Mouse (Mus musculus): Measurements from ENCODE around the gene Gm13030. TPM values are rescaled to one million over a fixed set of nuclear protein-coding genes. Genes with fewer than 3 reads are reported as not detected.
"Not testable (repeated sequence)": the region's sequence is repeated elsewhere in the genome, so short reads cannot be mapped to it uniquely, and the experiment has no call there.

The Gm13030 gene
- polyA plus RNA-seq, 1 experiment from 2014 or later = not detected

DNA sequence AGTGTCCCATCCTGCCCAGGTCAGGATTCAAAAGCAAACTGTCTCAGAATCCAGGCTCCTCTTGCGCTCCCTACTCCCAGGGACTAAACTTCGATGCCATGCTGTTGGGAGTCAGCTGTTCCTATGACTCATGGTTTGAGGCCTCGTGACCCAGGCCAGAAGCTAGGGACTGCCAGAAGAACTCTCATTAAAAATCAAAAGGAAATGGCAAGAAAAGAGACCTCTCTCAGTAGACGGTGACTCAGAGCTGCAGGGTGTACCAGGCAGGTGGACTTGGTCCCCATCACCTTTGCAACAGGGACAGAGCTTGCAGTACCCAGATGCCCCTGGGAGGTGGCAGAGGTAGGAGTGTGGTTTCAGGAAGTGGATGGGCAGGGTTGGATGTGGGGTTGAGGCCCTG is 4.0 kb upstream of the Gm13030 start, which contains the start of gene Pla2g2e:
Gene Pla2g2e, plus strand, starts transcription at position 212 of the 400 bp plus-strand sequence.
- ATAC-seq (ENCODE audit: low FRiP score) = no peak
- Histone ChIP-seq H3K4me3 (ENCODE audit: low read depth, low read length) (no peak within 1 kb of the TSS), H3K27me3 (ENCODE audit: control insufficient read depth, insufficient read depth, low read length) (no peaks in the 10 kb centered on the region), H3K9me3 (ENCODE audit: control insufficient read depth, low read length) (no peaks in the 10 kb centered on the region), H3K27ac (ENCODE audit: low read depth, low read length) (no peak within 1 kb of the TSS), H3K4me2 (replicated peaks; ENCODE audit: low read depth, low read length) (no peak within 1 kb of the TSS), H3K4me1 (replicated peaks; ENCODE audit: control insufficient read depth, insufficient read depth, low read length) (peaks cover 2% of the 10 kb centered on the region; the same call in 1 of the 2 replicates), H3K36me3 (ENCODE audit: control insufficient read depth, insufficient read depth, low read length) (no peaks in the 10 kb centered on the region), H3K9ac (ENCODE audit: low read depth, low read length) (no peak within 1 kb of the TSS)
- DNase-seq (ENCODE audit: low spot score) = no peak
- WGBS = 81% methylated on average over 4 of the region's 4 CpGs

DNA sequence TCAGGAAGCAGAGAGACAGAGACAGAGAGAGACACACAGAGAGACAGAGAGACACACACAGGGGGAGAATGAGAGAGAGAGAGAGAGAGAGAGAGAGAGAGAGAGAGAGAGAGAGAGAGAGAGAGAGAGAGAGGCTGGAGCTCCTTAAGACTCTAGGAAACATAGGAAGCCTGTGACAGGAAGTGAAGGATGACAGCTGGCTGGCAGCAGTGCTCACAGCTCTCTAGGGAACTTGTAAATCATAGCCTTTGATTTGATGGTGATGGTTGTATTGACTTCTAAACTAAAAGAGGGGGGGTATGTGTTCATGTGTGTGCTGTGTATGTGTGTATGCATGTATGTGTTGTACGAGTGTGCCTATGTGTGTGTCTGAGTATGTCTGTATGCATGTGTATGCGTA is 2.2 kb upstream of the Gm13030 start:
- Histone ChIP-seq H3K27ac (ENCODE audit: low read depth, low read length) (no peak overlapping the region), H3K4me1 (replicated peaks; ENCODE audit: control insufficient read depth, insufficient read depth, low read length) (0 out of 2 replicates have a peak, but pooled peaks cover 2% of the 10 kb centered on the region), H3K36me3 (ENCODE audit: control insufficient read depth, insufficient read depth, low read length) (no peaks in the 10 kb centered on the region), H3K9ac (ENCODE audit: low read depth, low read length) (no peak overlapping the region), H3K4me2 (replicated peaks; ENCODE audit: low read depth, low read length) (no peak overlapping the region), H3K4me3 (ENCODE audit: low read depth, low read length) (no peak overlapping the region), H3K27me3 (ENCODE audit: control insufficient read depth, insufficient read depth, low read length) (no peaks in the 10 kb centered on the region), H3K9me3 (ENCODE audit: control insufficient read depth, low read length) (no peaks in the 10 kb centered on the region)
- no peak for DNase-seq (ENCODE audit: low spot score)
- no peak for ATAC-seq (ENCODE audit: low FRiP score)
- 94% methylated on average over 2 of the region's 2 CpGs for WGBS

DNA sequence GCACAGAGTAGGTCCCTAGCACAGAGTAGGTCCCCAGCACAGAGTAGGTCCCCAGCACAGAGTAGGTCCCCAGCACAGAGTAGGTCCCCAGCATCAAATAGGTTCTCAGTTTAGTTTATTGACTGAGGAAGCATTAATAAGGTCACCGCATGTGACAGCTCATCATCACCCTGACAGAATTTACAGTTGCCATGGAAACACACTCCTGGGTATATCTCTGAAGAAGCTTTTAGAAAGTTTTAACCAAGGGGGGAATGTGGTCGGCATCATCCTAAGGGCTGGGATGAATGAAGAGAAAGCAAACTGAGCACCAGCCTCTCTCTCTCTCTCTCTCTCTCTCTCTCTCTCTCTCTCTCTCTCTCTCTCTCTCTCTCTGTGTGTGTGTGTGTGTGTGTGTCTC is 1.5 kb upstream of the Gm13030 start:
- not testable (repeated sequence) for ATAC-seq (ENCODE audit: low FRiP score); H3K36me3 ChIP-seq (ENCODE audit: control insufficient read depth, insufficient read depth, low read length); H3K4me2 ChIP-seq (replicated peaks; ENCODE audit: low read depth, low read length); DNase-seq (ENCODE audit: low spot score); H3K27me3 ChIP-seq (ENCODE audit: control insufficient read depth, insufficient read depth, low read length); H3K4me3 ChIP-seq (ENCODE audit: low read depth, low read length); H3K9me3 ChIP-seq (ENCODE audit: control insufficient read depth, low read length); H3K9ac ChIP-seq (ENCODE audit: low read depth, low read length); H3K27ac ChIP-seq (ENCODE audit: low read depth, low read length); H3K4me1 ChIP-seq (replicated peaks; ENCODE audit: control insufficient read depth, insufficient read depth, low read length)
- 84% methylated on average over 2 of the region's 2 CpGs for WGBS

DNA sequence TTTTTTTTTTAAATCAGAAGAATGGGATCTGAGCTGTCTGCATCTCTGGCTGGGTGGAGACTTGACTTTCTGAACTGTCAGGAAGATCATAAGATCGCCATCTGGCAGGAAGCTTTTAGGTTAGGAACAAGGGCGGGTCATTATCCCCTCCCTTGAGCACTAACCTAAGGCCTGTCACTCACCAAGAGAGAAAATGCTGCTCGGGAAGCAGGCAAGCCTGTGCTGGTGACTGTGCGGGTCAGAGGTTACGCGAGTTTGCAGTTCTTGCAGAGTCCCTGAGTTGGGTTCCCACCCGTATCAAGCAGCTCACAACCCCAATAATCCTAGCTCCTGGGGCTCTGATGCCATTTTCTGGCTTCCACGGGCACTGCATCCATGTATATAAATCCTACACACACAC is 5.1 kb downstream of the Gm13030 start:
- peak; percentile 29 for DNase-seq (ENCODE audit: low spot score)
- H3K4me3 ChIP-seq (ENCODE audit: low read depth, low read length) = no peak overlapping the region
- no peaks in the 10 kb centered on the region for H3K27me3 ChIP-seq (ENCODE audit: control insufficient read depth, insufficient read depth, low read length)
- H3K36me3 ChIP-seq (ENCODE audit: control insufficient read depth, insufficient read depth, low read length) = no peaks in the 10 kb centered on the region
- no peaks in the 10 kb centered on the region for H3K4me1 ChIP-seq (replicated peaks; ENCODE audit: control insufficient read depth, insufficient read depth, low read length)
- H3K4me2 ChIP-seq (replicated peaks; ENCODE audit: low read depth, low read length) = no peak overlapping the region
- H3K9me3 ChIP-seq (ENCODE audit: control insufficient read depth, low read length) = no peaks in the 10 kb centered on the region
- no peak overlapping the region for H3K9ac ChIP-seq (ENCODE audit: low read depth, low read length)
- WGBS = 45% methylated on average over 8 of the region's 8 CpGs
- ATAC-seq (ENCODE audit: low FRiP score) = no peak
- H3K27ac ChIP-seq (ENCODE audit: low read depth, low read length) = no peak overlapping the region

DNA sequence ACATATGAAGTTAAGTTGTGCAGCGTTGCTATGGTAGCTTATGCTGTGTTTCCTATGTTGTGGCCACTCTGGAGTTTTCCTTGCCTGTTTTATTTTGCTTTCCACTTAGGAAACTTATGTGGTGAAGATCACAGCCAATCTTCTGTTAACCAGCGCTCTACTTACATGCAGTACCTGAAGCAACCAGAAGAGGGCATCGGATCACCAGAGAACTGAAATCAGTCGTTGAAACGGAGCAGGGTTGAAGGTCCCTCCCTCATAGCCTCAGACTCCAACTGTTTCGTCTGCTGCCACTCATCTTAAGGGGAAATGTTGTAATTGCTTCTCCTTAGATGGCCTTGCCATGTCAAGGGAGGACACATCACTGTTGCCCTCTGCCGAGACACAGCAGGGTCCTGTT is 7.4 kb downstream of the Gm13030 start:
- peak; percentile 87 for DNase-seq (ENCODE audit: low spot score)

DNA sequence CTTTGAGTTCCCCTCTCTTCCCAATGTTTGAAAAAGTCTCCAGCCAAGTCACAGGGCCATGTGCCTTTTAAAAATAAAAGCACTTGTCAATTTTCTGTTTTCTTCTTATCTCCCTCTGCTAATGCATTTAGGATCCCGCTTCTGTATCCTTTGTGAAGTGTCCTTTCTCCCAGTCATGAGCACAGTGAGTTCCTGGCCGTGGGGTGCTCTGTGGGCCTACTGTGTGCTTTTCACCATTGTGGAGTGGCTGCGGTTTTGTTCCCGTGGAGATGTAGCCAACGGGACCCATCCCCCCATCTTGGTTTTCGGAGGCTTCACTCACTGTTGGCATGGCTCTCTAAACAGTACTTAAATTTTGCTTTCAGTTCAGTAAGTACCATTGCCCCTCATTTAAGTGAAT is 7.8 kb downstream of the Gm13030 start:
- Histone ChIP-seq H3K9me3 (ENCODE audit: control insufficient read depth, low read length) (no peaks in the 10 kb centered on the region), H3K36me3 (ENCODE audit: control insufficient read depth, insufficient read depth, low read length) (no peaks in the 10 kb centered on the region), H3K4me2 (replicated peaks; ENCODE audit: low read depth, low read length) (no peak overlapping the region), H3K9ac (ENCODE audit: low read depth, low read length) (no peak overlapping the region), H3K4me1 (replicated peaks; ENCODE audit: control insufficient read depth, insufficient read depth, low read length) (no peaks in the 10 kb centered on the region), H3K4me3 (ENCODE audit: low read depth, low read length) (no peak overlapping the region), H3K27me3 (ENCODE audit: control insufficient read depth, insufficient read depth, low read length) (no peaks in the 10 kb centered on the region), H3K27ac (ENCODE audit: low read depth, low read length) (no peak overlapping the region)
- 76% methylated on average over 6 of the region's 6 CpGs for WGBS
- ATAC-seq (ENCODE audit: low FRiP score) (no peak), DNase-seq (ENCODE audit: low spot score) (no peak)

More for the DNA sequence above, 7.4 kb downstream of the Gm13030 start:
- no peak for ATAC-seq (ENCODE audit: low FRiP score)
- H3K4me2 ChIP-seq (replicated peaks; ENCODE audit: low read depth, low read length) = no peak overlapping the region
- no peaks in the 10 kb centered on the region for H3K27me3 ChIP-seq (ENCODE audit: control insufficient read depth, insufficient read depth, low read length)
- H3K4me1 ChIP-seq (replicated peaks; ENCODE audit: control insufficient read depth, insufficient read depth, low read length) = no peaks in the 10 kb centered on the region
- no peak overlapping the region for H3K9ac ChIP-seq (ENCODE audit: low read depth, low read length)
- H3K27ac ChIP-seq (ENCODE audit: low read depth, low read length) = no peak overlapping the region
- 13% methylated on average over 7 of the region's 7 CpGs for WGBS
- H3K36me3 ChIP-seq (ENCODE audit: control insufficient read depth, insufficient read depth, low read length) = no peaks in the 10 kb centered on the region
- no peak overlapping the region for H3K4me3 ChIP-seq (ENCODE audit: low read depth, low read length)
- H3K9me3 ChIP-seq (ENCODE audit: control insufficient read depth, low read length) = no peaks in the 10 kb centered on the region

DNA sequence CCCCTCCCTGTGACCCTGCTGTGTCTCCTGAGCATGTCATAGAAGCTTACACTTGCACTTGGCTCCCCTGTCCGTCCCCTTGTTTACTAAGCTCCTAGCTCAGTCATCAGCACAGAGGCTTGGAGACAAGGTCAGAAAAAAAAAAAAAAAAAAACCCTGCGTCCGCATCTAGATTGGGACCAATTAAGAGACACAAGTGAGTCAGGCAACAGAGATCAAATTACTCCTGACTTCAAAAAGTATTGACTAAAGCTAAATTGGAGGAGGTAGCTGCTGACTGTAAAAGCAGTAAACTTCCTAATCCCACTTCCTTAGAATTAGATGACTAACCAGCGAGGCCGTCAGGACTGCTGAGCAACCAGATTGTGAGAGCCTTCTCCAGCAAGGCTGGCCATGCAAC is 8.7 kb downstream of the Gm13030 start:
- WGBS = 68% methylated on average over 5 of the region's 5 CpGs
- no peak for DNase-seq (ENCODE audit: low spot score)
- H3K27ac ChIP-seq (ENCODE audit: low read depth, low read length) = no peak overlapping the region
- no peaks in the 10 kb centered on the region for H3K27me3 ChIP-seq (ENCODE audit: control insufficient read depth, insufficient read depth, low read length)
- no peak overlapping the region for H3K4me3 ChIP-seq (ENCODE audit: low read depth, low read length)
- no peak overlapping the region for H3K9ac ChIP-seq (ENCODE audit: low read depth, low read length)
- no peak for ATAC-seq (ENCODE audit: low FRiP score)
- no peak overlapping the region for H3K4me2 ChIP-seq (replicated peaks; ENCODE audit: low read depth, low read length)
- no peaks in the 10 kb centered on the region for H3K4me1 ChIP-seq (replicated peaks; ENCODE audit: control insufficient read depth, insufficient read depth, low read length)
- no peaks in the 10 kb centered on the region for H3K9me3 ChIP-seq (ENCODE audit: control insufficient read depth, low read length)
- H3K36me3 ChIP-seq (ENCODE audit: control insufficient read depth, insufficient read depth, low read length) = no peaks in the 10 kb centered on the region

DNA sequence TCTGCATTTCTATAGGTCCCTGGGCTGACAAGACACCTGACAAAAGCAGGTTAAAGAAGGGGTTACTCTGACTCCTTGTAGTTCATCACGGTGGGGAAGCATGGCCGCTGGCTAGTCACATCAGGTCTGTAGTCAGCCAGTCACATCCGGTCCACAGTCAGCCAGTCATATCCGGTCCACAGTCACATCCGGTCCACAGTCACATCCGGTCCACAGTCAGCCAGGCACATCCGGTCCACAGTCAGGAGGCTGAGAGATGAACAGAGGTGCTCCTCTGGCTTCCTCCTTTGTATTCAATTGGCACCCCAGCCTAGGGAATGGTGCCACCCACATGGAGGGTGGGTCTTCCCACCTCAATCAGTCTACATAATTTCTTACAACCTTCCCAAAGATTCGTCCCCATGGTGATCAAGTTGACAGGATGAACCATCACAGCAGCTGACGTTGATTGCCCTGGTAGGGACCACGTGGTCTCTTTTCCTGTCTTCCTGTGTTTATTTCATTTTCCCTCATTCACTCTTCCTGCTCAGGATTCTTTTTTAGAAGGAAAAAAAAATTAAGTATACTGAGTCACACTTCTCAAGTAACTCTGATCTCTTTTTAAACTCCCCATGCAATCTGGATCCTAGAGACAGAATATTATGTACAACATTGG is 10.3 kb downstream of the Gm13030 start, which contains the start of gene Pla2g5:
Gene Pla2g5, minus strand, starts transcription at position 139 of the 655 bp plus-strand sequence.
- Histone ChIP-seq H3K27me3 (ENCODE audit: control insufficient read depth, insufficient read depth, low read length) (no peaks in the 10 kb centered on the region), H3K4me2 (replicated peaks; ENCODE audit: low read depth, low read length) (no peak within 1 kb of the TSS), H3K36me3 (ENCODE audit: control insufficient read depth, insufficient read depth, low read length) (no peaks in the 10 kb centered on the region), H3K4me1 (replicated peaks; ENCODE audit: control insufficient read depth, insufficient read depth, low read length) (no peaks in the 10 kb centered on the region), H3K9ac (ENCODE audit: low read depth, low read length) (no peak within 1 kb of the TSS), H3K27ac (ENCODE audit: low read depth, low read length) (no peak within 1 kb of the TSS), H3K4me3 (ENCODE audit: low read depth, low read length) (no peak within 1 kb of the TSS), H3K9me3 (ENCODE audit: control insufficient read depth, low read length) (no peaks in the 10 kb centered on the region)
- 78% methylated on average over 10 of the region's 10 CpGs for WGBS
- no peak for ATAC-seq (ENCODE audit: low FRiP score)
- no peak for DNase-seq (ENCODE audit: low spot score)

DNA sequence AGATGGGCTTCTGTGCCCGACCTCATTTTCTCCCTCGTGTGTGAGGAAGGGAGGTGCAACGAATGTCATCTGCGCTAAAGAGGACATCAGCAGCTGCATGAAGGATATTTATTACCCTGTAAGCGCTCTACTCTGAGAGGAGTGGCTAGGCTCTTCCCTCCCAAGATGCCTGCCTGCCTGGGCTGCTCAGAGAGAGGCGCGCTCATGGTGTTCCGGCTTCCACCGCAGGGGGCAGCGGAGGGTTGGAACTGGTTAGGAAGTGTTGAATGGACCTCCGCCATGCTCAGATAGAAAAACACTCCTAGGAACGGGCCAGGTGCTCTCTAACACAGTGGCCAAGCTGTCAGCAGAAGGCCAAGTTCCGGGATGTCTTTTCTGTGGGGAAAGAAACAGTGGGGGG is 14.0 kb downstream of the Gm13030 start:
- Histone ChIP-seq H3K27ac (ENCODE audit: low read depth, low read length) (no peak overlapping the region), H3K36me3 (ENCODE audit: control insufficient read depth, insufficient read depth, low read length) (no peaks in the 10 kb centered on the region), H3K9ac (ENCODE audit: low read depth, low read length) (0 out of 2 replicates have a peak overlapping the region, but pooled peaks have one; percentile 4), H3K27me3 (ENCODE audit: control insufficient read depth, insufficient read depth, low read length) (no peaks in the 10 kb centered on the region), H3K4me3 (ENCODE audit: low read depth, low read length) (peak overlapping the region; percentile 24; the same call in 1 of the 2 replicates), H3K4me2 (replicated peaks; ENCODE audit: low read depth, low read length) (peak overlapping the region; percentile 40), H3K4me1 (replicated peaks; ENCODE audit: control insufficient read depth, insufficient read depth, low read length) (no peaks in the 10 kb centered on the region), H3K9me3 (ENCODE audit: control insufficient read depth, low read length) (no peaks in the 10 kb centered on the region)
- ATAC-seq (ENCODE audit: low FRiP score) (peak; percentile 75; the same call in 1 of the 2 replicates), DNase-seq (ENCODE audit: low spot score) (peak; percentile 91)
- 7% methylated on average over 13 of the region's 13 CpGs for WGBS

All from hindbrain, embryonic 11.5 days (tissue).